Mouse (Mus musculus) megakaryocyte, adult 5-6 weeks (primary cell): ENCODE data around the gene Sh3gl3. TPM values are rescaled to one million over a fixed set of nuclear protein-coding genes. Genes with fewer than 3 reads are reported as not detected.

Experiments
- ATAC-seq: 2 replicates; pipeline ENCODE4 v1.8.0; 2016; ENCODE audit warnings: mild to moderate bottlenecking, inconsistent platforms; ENCODE audit not compliant: poor library complexity, severe bottlenecking
- total RNA-seq, 2 experiments: library from RNA; stranded (forward) in 1 of 2; stranded (reverse) in 1 of 2; fragments of 153-499, 151-499 nt in 1 of 2; fragments of 221-1000, 200-1000 nt in 1 of 2; gene quantifications; 2 replicates each; pipeline versions ENCODE4 v1.2.3 to v1.2.4; 2015 to 2017

Gene Sh3gl3
- total RNA-seq (2015) (0.49 TPM in 1 of 2 replicates, not detected in the other), total RNA-seq (2017) (not detected in 2 replicates)

DNA sequence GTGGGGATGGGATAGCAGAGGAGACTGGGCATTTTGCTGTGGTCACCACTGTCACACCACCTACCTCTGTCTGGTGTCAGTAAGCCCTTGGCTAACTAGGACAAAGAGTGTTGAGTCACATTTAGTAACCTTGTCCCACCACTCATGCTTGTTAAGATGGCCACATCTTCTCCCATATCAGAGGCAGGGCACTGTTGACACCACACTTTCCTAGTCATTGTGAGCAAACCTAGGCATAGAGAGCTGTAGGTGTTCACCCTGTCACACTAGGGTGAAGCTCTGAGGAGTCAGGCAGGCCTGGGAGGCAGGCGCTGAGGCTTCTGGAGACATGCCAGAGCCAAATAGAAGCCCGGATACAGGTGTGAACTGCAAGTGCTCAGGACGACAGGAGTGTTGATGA is at the start of gene Sh3gl3:
Gene Sh3gl3, plus strand, starts transcription at position 301 of the 400 bp plus-strand sequence.
- no peak for ATAC-seq

DNA sequence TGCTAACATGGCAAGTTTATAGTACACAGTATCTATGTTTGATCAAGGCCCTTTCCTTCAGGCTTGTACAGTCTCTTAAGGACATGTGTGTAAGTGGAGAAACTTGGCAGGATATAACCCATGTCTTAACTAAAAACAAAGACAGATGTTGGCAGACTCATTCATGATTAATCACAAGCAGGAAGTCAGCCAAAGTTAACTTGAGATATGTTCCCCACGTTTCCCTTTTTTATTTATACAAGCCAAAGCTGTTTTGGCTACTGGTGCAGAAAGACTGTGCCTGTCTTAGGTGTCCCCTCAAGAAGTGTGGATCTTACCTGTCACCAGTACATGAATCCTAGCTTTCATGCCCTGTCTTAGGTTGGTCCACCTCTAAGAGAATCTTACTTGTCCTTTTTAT is 35.4 kb upstream of the Sh3gl3 start:
- ATAC-seq = no peak

DNA sequence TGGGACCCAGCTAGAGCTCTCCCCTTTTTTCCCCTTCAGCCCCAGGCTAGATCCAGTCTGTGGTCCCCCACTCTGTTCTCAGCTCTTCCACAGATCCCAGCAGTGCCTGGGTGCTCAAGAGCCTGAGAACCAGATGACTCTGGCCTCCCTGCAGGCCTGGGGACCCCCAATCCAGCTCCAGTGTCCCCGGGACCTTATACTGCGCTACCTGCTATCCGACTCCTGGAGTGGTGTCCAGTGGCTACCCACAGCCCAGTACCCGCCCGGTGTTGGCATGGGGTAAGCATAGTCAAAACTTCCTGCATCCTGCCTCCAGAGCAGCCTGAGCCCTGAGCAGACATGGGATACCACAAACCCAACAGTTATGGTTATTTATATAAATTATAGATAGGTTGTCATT is 26.5 kb upstream of the Sh3gl3 start:
- no peak for ATAC-seq

DNA sequence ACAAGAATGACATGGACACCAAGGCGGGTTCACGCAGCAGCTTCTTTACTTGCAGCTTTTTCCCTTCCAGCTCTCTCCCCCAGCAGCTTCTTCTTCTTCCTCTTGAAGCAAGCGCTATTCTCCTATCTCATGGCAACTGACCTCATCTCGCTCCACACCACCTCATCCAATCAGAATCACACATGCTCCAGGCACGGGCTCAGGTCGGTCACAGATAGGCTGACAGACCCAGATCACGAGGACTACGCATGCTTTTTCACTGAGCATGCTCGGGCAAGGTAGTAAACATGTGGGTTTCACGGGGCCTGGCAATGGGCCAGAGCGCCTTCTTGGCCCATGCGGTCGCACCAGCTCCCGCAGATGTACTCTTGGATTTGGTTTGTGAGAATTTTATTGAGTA is 9.0 kb upstream of the Sh3gl3 start:
- ATAC-seq = no peak

DNA sequence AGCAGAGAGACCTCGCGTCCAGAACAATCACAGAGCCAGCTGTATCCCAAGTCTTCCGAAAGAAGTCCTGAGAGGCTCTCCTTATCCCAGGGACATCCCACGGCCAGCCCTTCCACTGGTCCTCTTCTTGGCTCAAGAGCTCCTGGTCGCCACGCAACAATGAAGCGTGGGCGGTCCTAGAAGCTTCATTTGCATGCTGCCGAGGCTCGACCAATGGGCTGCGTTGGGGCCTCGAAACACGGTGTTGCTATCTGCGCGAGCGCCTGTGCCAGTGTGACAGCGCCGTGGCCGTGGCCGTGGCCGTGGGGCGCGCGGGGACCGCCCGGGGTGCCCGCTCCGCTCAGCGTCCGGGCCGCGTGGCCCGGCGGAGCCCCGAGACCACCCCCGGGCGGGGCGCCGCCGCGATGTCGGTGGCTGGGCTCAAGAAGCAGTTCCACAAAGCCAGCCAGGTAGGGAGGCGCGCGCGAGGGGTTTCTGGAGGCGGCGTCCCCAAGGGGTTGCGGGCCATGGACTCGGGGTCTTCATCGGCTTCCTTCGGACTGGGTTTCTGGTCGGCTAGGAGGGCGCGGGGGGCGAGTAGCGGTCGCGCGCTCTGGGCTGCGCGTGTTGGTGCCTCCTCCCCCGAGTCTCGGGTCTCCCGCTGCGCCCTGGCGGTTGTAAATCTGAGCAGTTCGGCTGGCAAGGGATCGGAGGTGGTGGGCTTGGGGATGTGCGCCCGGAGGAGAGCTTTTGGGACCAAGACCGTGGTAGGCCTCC is 1.1 kb downstream of the Sh3gl3 start:
- ATAC-seq = 0 out of 2 replicates have a peak, but pooled peaks have one; percentile 33

DNA sequence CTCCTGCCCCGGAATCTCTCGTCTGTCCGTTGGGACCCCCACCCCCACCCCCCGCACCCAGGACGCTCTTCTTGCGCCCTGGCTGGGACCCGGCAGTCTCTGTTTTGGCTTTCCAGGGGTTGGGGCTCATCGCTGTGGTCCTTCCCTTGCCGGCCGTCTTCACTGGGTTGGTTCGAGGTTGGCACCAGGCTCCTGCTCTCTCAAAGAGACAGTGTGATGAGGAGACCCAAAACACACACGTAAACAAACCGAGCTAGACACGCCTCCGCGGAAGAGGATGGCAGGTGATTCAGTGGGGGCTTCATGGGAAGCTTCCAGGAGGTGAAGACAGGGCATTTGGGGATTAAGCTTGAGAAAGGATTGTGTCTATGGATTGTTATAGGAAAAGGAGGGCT is 1.7 kb downstream of the Sh3gl3 start:
- no peak for ATAC-seq

DNA sequence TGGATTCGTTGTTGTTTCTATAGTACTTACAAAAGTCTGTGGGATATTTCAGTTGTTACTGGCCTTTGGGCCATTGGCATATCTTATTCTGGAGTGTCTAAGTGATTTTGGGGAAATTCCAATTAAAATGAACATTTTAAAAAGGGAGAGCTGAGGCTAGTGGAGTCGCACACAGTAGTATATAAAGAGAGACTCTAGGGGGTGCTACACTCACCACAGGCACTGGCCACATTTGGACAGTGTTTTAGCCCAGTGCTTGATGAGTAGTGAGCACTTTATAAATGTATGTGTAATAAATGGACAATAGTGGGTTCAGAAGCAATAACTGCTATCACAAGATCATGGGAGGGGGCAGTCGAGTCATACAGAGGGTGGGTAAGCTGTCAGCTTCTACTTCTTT is 2.6 kb downstream of the Sh3gl3 start:
- no peak for ATAC-seq

DNA sequence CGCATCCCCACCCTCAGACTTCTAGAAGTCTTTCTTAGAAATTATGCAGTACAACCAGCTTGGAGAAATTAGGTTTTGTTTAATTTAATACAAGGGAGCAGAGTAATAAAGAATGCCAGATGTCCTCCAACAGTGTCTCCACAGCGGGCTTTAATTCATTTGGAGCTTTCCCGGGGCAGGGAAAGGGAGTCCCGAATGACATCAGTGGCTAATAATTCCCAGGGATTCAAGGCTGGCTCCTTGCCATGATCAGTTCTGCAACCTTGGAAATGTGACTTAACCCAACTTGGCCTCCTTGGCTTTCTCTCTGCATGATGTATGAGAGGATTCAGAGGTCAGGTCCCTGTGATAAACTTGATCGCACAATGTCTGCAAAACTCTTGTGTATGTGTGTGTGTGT is 3.7 kb downstream of the Sh3gl3 start:
- ATAC-seq = no peak

DNA sequence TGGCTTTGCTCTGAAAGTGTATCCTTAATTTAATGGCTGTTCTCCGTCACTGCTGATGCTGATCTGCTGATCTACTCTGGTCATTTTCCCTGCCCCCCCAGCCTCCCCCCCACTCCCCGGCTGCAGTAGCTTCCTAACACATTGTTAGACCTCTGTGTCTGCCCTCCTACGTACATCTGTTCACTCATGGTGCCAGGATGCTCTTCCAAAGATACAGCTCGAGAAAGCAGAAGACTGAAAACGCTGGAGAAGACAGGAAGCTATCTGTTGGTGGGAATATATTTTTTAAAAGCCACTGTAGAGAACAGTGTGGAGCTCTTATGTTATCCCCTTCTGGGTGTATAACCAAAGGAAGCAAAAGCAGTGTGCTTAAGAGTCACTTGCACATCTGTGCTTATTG is 7.3 kb downstream of the Sh3gl3 start:
- no peak for ATAC-seq

DNA sequence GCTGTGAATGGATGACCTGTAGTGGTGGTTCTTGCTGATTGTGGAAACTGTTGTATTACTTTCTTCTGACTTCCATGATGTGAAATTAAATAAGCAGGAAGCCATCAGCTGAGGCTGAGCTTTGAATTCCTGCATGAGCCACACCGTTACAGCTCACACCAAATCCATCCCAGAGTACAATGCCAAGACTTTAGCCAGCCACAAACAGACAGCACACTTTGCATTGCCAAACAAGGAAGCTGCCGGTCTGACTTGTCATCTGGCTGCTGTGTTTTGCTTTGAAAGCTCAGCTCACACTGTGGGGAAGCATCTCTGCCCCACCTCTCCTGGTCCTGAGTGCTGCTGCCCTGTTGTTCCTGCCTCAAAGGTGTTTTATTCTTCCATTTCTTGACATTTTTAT is 9.1 kb downstream of the Sh3gl3 start:
- no peak for ATAC-seq

DNA sequence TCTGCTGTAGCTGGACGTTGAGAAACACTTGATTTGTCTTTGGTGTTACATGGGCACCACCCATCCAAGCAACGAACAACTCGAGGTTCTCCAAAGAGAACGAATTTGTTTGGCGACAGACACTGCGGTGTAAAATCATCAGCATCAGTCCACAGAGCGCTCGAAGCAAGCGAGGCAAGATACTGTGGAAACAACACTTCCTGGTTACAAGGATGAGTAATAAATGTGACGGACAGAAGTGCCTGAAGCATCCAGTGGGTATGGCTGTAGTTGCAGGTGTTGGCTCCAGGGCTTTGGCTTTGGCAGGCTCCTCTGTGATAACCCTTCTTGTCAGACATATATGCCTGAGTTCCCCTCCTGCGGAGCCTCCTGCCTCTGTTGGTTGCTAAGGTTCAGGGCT is 18.0 kb downstream of the Sh3gl3 start:
- ATAC-seq = no peak

DNA sequence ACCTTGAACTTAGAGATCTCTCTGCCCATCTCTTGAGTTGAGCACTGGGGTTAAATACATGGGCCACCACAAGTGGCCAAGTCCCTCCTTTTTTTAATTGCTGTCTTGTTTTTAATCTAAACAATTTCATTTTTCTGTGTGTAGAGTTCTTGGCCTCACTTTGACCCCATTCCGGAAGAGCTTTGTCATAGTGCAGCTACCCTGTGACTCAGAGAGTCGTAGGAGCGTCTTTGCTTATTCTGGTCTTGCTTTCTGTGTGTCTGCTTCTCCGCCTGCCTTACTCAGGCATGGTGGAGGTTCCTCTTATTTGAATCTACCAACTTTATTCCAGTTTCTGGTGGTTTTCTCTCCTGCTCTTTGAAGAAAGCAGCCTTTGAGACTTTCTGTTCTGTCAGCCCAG is 18.9 kb downstream of the Sh3gl3 start:
- ATAC-seq = no peak

DNA sequence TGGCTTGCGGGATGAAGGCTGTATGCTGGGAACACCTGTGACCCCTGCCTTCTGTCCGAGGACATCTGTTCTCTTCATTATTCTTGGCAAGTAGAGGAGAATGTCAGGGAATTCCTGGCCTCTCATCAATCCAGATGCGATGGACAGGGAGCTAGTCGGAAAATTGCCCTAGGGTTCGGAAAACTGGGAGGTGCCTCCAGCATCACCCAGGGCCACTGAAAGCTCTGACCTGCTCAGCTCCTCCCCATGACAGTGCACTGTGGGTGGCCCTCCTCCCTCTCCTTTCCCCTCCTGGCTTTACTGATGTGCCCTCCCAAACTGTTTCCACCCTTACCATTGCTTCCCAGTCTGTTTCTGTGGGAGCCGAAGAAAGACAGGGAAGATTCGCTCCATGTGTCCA is 29.5 kb downstream of the Sh3gl3 start:
- ATAC-seq = no peak

DNA sequence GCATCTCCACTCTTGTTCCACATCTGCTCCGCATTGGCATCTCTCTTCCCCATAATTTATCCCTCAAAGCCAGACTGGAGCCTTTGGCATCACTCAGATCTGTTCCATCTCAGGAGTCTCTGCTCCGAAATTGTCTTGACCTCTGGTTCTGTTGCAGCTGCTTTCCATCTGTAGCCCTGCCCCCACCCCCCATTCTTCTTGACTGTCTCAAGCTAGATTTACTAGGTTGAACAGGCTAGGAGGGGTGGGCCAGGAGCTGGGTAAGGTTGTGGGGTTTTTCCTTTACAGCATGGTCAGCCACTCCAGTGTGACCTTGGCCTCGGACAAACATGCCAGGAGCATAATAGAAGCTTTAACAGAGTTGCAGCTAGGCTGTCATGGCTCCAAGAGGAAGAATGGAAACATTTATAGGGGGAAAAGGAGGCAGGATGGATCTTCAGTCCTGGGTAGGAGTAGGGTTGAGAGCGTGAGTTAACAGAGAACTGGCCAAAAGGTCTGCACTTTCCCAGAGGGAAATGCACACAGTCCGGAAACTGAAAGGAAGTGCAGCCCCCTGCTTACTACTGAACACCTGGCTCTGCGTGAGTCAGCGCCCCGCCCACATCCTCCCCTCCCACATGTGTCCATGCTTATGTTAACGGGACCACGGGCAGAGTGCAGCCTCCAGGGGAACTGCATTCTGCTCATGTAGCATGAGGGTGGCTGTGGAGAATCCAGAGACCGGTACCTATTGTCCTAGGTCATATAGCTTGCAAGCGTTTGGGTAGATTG is 30.6 kb downstream of the Sh3gl3 start:
- ATAC-seq = no peak

DNA sequence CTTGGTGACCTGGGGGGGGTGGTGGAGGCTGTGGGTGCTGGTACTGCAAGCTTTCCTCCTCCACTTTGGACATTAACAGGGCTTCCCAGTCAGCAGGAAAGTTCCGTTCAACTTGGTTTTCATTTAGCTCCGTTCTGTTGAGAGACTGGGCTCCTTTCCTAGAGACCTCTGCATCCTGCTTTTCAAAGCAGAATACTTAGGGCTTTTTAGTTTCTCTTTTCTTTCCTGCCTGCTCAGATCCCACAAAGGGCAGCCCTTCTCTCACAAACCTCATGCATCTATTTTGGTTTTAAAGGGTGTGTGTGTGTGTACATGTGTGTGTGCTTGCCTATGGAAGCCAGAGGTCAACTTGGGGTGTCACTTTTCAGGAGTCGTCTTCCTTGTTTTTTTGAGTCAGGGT is 31.3 kb downstream of the Sh3gl3 start:
- ATAC-seq = no peak

DNA sequence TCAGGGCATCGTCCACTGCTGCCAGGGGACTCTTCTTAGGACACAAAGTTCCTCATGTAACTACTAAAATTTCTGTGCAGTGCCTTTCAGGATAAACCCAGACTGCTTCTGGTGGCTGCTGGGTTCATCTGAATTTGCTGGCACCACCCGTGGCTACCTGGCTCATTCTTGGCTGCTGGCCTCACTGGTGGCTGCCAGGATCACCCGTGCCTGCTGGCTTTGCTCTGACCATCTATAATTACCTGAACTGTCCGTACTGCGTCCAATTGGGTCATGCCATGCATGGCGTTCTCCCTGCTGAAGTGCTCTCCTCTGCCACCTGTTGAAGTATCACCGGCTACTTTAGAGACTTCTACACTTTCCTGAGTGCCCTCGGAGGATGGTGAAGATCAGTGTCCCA is 33.1 kb downstream of the Sh3gl3 start:
- ATAC-seq = no peak

DNA sequence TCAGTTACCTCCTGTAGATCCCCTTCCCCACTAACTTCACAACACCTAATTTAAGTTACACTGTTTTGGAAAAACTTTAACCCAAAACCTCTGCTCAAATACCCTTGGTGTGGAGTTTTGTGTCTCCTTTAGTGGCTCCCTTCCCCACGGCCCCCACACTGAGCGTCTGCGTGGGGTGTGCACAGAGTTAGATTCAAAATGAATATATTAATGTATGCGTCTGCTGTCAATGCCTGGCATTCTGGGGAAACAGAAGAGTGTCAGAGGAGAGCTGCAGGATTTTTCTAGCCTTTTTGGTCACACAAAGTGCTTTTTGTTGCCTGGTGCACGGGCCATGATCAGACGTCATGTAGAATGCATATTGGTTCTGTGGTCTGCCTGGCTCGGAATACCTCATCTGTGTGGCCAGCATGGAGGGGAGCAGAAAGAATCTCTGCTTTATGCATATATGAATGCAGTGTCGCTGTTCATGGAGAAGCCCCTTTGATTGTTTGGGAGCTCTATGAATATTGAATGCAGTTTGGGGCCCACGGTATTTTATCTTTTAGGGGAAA is 47.8 kb downstream of the Sh3gl3 start:
- ATAC-seq = no peak

DNA sequence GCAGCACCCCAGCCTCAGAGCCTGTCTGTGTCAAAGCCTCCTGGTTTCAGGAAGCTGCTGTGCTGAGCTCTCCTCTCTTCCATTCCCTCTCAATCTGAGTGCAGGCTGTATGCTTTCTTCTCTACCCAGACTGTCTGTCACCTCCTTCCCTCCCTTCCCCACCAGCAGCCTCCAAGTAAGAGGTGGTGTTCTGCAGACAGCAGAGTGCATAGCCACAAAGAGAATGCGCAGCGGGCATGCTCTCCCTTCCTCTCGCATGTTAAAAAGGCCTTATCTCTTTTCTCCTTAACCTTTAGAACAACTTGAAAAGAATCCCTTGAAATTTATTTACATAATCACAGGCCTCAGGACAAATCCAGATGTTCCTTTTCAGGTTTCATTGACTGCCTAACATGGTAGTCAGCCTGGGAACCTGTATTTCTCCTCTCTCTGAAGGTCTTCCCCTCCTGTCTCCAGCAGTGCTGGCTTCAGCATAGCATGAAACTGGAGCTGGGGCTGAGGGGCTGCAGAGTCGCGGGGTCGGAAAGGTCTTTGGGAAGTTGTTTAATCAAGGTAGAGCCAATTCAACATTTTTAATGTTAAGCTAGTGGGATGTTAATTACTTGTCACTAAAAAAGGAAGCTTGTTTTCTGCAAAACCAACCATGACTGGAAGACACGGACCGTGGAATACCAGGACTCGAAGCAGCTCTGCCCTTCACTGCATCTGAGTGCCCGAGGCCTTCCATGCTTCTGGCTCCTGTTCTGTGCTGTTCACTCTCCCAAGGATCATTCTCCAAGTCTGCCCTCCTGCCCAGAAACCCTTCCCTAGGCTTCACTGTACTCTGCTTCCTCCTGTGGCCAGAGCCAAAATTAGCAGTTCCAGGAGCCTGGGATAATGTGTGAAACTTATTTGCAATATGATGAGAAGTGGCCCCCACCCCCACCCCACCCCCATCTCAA is 50.5 kb downstream of the Sh3gl3 start:
- no peak for ATAC-seq

DNA sequence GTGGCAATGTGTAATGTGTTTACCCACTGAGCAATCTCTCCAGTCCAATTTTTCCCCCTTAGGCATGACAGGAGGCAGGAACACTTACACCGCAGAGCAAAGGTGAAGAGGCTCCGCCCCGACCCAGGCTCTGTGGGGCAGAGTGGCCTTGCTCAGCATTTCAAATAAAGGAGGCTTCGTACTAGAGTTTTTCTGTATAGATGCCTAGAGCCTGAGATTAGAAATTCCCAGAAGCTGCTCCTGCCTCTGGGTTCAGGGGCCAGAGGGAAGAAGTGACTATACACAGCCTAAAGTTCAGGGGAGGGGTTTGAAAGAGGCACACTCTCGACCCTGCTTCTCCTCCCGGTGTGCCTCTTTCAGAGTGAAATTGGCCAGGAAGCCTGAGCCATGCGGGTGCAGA is 59.6 kb downstream of the Sh3gl3 start:
- ATAC-seq = no peak

DNA sequence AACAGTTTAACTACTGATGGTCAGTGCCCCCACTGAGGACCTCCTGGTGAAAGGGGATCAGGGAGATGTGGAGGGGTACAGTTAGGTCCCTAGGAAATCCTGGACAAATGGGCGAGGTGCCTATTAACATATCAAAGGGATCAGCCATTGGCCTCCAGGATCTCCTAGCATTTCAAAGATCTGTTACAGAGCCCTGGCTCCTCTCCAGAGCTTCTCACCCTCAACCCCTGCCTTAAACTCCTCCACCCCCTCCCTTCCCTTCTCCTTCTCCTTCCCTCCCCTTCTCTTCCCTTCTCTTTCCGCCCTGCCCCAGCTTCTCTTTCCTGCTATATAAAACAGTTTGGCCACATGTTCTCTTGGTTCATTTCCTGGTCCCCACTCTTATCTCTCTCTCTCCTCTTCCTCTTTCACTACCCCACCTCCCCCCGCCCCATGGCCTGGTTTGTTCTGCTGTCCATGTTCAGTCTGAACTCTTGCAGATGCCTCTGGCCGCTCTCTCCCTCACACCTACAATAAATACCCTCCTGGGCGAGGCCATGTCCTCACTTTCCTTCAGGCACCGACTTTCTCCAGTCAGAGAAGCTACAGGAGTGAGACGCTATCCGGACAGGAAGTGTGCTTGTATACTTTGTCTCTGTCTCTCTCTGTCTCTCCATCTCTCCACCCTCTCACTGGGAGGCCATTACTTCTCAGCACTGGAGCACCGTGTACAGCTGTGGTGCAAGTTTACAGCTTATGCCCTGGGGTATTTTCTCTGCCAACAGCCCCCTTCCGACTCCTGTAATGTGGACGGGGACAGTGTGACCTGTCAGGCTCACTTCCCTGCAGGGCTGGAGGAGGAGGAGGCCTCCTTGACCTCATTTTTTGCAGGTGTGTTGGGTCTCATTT is 60.6 kb downstream of the Sh3gl3 start:
- peak; percentile 59; the same call in 1 of the 2 replicates for ATAC-seq
